Mouse (Mus musculus) erythroblast, embryonic 14.5 days (primary cell): Measurements from ENCODE around the gene Slc6a19.

Experiments
- GATA1 ChIP-seq: IDR thresholded peaks from 2 replicates; pipeline ENCODE4 v1.6.1; 2012; ENCODE audit warnings: low read length, inconsistent platforms, mixed read lengths
- TAL1 ChIP-seq: IDR thresholded peaks from 3 replicates; pipeline ENCODE4 v1.6.1; 2012; ENCODE audit warnings: low read length, inconsistent platforms, mixed read lengths

GRCm38 (mm10) chr13:73660163-73660695 lies 44.4 kb downstream of the Slc6a19 start:
- TF ChIP-seq GATA1 (no peak), TAL1 (no peak)
